Mouse (Mus musculus) ZHBTc4 (cell line): ENCODE data around the gene Higd1a.

ENCODE experiments used
- DNase-seq: peaks from one replicate; pipeline ENCODE4 v3.0.0-alpha.2; 2011; ENCODE audit warnings: low read depth, low spot score

Gene Higd1a

DNA sequence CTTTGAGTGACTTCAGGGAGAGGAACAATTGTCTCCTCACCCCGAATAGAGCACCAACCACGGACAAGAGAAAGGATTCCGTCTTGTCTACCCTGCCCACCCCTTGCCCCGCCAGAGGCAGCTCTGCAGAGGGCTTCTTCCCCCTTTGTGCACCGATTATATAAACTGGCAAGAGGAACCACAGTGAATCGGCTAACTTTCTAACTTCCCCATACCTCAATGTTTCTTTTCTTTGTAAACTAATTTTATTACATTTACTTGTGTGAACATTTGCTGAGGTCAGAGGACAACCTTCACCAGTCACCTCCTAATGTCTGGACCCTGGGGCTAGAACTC is at the start of gene Higd1a:
TSS of gene Higd1a (minus strand) at position 210 of the 336 bp plus-strand sequence.
- DNase-seq, result no peak

DNA sequence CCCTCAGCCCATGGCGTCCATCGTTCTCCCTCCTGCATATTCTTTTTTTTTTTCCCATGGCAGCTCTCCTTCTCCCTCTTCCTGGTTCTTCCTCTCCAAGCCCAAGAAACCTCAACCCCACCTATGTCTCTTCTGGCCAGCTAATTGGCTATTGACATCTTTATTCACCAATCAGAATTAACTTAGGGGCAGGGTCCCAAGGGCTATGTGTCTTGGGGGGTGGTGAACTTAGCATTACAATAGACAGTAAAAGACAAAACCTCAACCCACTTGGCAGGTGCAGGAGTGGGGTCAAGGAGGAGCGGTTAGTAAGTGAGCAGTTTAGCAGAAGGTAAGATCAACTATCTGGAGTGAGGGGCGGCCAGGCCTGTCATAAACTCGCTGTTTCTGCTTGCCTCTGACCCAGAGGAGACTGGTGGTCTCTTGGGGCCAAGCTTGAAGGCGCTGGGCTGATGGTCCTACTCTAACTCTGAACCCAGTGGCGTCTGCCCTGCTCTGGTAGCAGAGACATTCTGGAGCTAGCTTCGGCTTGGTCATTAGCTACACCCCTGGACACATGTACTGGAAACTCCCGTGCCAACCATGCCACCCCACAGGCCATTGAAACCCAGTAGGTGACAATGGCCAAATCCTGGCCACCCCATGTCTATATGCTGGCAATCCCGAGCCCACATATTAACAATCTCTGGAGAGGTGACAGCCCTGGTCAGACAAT is 49.4 kb upstream of the Higd1a start:
- DNase-seq, result peak; percentile 44

DNA sequence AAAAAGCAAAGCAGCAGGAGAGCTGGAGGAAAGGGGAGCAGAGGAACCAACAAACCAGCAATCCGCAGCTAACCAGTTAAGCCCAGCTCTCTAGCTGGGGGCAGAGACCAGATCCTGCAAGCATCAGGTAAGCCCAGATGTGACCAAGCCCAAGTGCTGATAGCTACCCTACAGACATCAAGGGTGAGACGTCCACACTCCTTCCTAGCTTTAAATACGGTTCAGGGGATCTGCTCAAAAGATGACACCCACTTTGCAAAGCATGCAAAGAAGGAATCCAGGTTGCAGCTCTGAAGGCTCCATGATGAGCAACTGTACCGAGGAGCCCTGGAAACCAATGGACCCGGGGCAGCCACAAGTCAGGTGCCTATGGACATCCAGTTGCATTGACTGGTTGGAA is 48.3 kb upstream of the Higd1a start:
- no peak for DNase-seq

DNA sequence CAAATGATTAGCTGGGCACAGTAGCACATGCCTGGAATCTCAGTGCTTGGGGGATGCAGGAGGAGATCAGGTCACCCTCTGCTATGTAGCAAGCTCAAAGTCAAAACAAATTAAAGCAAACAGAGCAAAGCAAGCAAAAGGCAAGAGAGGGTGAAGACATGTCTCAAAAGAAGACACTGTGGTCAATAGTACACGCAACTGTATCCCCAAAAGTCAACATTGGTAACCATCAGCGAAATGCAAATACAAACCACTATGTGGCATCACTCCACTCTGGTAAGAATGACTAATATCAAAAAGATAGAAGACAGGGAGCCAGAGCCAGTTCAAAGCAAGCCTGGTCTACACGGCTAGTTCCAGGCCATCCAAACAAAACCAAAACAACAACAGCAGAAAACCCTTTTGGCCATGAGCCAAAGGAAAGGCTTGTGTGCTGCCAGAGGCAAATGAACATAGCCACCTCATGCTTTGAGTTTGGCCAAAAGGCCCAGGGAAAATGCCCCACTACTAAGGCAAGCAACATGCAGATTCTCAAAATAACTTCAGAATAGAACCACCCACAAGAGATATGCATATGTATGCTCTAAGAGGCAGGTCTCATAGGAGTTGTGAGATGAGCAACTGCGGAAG is 47.5 kb upstream of the Higd1a start:
- no peak for DNase-seq

DNA sequence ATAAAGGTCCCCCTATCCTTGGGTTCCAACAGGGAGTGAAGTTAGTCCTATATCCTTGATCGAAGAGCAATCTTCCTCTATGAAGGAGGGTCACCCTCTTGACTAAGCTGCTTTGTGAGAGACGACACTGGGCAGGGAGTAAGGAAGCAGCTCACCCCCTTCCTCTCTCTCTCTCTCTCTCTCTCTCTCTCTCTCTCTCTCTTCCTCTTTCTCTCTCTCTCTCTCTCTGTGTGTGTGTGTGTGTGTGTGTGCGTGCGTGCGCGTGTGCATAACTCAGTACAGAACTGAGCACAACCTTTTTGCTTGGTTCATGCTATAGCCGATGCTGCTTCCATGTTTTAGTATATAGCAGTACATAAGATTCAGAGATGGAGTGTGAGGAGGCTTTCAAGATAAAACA is 46.8 kb upstream of the Higd1a start:
- DNase-seq, result no peak

DNA sequence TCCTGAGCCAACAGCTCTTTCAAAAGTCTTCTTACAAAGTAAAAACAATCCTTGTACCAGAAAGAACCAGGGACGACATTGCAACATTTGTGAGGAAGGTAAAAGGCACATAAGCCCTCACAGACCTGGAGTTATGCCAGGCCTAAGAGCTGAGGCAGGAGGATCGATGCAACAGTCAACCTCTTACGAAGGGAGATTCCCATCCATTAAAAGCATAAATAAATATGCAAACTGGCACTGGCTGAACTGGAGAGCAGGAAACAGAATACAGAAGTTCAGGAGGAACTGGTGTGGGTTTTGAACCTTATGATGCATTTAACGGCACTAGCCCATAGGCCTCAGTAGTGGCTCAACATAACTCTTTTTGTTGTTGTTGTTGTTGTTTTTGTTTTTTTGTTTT is 46.2 kb upstream of the Higd1a start:
- DNase-seq, result no peak

DNA sequence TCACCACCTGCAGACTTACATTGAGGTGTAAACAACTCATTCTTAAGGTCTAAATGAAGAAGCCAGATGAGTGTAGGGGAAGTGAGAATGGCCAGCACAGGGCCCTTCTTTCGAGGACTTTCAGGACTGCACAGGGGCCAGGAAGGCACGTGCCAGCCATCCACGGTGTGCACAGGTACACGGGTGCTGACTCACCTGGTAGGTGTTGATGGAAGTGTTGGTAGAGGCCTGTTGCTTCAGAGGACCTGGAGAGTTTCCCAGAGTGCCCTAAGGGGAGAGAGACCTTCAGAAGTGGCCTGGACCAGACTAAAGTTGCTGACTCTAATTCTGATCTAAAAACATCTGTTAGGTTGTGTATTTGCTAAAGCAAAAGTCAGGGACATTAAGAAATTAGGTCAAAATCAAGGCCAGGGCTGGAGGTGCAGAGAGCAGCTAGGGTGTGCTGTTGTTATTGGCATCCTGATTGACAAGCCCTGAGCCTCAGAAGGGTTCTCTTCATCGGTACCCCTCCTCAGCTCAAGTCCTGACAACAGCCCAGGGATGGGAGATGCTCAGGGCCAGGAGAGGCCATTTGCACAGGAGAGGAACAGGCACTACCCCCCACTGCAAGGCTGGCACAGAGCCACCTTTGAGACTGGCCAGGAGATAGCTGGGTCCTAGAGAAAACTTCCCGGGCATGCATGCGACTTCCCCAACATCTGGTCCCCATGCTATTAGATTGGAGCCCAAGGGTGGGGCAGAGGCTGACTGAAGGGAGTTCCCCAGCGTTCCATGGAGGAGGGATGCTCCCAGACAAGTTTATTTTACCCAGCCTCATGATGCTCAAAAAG is 45.5 kb upstream of the Higd1a start:
- no peak for DNase-seq

DNA sequence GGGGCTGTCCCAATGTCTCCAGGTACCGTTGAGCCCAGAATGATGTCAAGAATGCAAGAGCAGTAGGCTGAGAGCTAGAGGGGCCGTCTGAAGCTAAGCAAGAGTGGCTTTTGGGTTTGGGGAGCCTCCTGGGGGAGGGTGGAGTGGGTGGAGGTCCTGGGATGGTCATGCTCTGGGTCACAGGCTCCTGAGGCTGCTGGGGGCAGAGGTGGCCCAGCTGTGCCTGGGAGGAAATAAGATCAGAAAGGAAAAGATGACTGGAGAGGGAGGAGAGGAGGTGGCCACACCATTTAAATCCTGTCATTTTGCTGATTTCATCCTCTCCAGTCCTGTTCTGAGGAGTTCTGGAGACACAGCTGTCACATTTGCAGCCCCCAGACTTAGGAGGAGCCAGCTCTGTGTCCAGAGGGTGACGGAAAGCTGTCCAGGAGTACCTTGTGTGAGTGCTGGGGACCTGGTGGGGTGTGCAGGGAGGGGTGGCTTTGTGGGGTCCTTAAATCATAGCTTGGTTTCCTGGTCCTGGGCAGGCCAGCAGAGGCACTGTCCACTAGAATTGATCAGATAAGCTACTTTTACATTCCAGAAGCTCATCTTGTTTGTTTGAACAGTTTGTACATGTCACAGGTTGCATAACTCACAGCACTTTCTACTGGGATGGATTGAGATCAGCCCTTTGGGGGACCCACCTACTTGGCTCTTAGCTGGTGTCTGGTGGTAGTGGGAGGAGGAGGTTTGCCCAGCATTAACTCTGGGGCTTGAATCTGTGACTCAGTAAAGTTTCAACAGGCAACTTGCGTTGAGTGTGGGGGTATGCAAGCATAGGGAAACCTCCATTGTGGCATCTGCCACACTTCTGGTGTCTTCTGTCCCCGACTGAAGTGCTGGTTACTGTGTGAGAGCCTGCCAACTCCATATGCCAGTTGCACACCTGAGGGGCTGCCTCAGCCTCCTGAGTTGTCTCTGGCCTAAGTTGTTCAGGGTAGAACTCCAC is 43.8 kb upstream of the Higd1a start:
- DNase-seq, result no peak

DNA sequence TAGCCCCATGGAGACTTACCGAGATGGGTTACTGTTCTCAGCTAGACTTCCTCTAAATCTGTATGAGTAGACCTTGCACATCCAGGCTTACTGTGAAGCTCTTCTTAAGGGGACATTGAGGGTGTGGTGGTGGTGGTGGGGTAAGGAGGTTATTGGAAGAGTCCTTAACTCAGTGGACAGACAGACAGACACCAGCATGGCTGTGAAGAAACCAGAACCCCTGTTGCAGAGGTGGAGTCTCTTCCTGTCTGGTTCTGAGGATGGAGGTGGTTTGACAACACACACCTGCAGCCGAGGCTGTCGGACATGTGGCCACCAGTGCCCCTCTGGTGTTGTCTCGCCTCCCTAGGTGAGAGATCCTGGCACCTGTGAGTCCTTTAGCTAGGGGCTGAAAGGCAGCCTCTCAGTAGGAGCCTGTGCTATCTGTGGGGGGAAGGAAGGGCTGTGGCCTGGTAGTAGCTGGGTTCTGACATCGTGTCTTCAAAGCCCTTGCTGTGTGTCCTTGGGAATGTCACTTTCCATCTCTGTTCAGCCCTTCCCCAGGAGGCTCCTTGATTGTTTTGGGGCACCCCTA is 42.2 kb upstream of the Higd1a start:
- no peak for DNase-seq

DNA sequence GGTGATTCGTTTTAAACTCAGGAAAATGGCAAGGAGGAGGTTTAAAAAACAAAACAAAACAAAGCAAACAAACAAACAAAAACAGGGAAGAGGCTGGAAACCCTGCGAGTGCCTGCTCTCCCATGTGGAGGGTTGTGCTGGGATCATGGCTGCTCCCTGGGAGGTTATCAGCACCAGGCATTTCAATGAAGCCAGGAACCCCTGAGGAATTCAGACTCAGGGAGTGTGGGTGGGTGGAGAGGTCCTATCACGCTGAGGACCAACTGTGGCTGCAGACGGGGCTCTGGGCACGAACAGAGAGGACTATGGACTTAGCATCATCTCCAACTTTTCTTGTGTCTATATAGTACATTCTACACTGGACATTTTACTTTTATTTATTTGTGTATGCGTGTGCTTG is 41.1 kb upstream of the Higd1a start:
- no peak for DNase-seq

DNA sequence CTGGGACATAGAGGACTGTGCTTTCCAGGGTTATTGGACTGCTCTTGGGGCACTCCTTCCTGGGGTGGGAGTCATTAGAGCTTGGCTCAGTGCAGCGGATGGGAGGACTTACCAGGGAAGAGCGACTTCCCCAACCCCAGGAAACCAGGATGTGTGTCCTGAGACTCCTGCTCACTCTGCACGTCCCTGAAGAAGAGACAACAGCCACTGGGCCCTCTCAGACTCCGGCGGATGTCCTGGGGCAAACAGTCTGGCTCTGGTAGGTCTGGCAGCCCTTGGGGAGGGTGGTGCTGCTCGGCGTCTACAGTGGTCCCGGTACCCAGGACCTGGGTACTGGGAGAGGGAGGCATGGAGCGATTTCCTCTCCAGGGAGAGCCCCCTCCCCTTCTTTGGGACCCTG is 40.1 kb upstream of the Higd1a start, which contains the start of gene Ackr2:
TSS of gene Ackr2 (plus strand) at position 111 of the 400 bp plus-strand sequence.
- no peak for DNase-seq

DNA sequence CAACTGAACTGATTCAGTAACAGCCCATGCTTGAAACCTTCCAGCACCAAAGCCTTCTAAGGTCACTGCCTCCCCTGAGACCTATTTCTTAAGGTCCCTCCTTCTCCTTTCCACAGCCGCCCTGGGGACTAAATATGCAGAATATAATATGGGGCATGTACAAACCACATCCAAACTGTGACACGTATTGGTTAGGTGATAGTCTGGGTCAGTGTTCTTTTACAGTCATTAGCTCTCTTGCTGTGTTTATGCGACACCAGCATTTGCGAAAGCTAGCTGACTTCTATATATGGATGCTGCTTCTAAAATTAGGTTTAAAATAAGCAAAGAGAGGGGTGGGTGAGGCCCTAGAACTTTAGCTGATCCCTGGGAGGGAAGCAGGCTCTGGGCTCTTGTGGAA is 38.7 kb upstream of the Higd1a start:
- DNase-seq, result no peak

DNA sequence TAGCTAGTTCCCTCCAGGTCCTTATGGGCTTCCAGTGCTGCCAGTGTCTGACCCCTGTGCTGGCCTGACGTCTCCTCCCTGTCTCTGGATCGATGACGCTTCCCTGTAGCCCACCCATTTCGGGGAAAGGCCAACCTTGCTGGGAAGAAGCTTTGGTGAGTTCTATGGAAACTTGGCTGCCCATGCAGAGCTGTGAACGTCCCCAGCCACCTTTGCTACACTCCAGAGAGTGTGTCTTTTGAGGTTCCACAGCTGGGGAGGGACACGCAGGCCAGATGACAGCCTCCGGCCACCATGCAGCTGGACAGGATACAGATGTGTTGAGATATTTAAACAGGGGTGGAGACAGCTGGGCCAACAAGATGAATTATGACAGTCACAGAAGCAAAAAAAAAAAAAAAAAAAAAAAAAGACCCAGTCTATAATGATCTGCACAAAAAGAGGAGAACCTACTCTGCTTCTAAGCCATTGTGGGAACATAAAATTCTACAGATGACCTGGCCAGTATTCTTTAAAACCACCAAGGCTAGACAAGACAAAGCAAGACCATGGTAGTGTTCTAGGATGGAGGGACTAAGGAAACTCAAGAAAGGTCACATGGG is 37.3 kb upstream of the Higd1a start:
- DNase-seq, result no peak

DNA sequence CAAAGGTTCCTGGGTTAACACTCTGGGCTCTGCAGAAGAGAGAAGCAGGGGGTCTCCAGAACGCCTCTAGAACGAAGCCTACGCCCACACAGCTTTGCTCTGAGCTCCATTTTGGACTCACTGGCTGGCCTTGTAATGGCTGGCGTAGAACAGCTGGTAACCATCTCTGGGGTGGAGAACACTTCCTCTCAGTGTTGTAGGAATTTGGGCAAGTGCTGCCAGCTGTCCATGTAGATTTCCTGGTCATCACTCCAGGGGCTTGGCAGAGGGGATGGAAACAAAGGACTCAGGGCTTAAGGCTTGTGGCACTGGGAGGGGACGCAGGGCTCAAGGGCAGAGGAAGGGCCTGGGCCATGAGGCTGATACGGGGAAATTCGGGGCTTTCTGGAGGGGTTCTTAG is 36.3 kb upstream of the Higd1a start:
- DNase-seq, result no peak

DNA sequence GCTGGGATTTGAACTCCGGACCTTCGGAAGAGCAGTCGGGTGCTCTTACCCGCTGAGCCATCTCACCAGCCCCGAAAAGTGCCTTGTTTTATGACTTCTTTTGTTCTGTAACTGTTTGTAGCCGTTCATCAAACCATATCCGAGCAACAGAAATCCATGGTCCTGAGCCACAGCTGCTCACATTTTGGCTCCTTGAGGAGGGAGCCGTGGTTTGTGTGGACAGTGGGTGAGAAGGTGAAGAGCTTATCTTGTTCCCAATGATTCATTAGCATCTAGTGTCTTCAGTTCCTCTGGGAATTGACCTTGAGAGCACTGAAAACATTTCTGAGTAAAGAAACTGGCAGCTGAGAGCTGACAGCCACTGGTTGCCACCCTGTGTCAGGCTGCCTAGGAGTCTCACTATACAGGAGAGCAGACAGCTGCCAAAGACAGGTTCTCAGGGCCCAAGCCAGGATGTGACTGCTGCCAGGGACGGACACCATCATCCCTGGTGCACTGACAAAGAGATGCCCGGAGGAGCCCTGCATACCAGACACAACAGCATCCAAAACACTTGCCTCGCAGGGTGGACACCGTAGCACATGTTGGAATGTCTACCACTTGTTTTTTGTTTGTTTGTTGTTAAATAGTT is 34.0 kb upstream of the Higd1a start:
- no peak for DNase-seq

DNA sequence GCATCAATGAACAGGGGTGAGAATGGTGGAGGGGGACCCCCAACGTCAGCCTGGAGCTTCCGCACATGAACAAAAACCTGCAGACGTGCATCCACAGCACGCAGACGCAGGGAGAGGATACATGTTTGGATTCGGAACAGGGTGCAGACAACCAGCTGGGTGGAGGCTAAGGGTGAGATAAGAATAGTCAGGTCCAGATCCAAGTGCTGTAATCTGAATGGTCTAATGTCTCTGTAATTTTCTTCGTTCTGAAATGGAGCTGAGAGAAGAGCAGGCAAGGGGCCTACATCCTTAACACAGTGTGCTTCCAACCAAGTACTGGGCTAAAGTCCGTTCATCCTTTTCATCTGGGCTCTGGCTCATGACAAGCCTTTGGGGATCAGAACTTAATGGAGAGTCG is 33.1 kb upstream of the Higd1a start:
- DNase-seq, result no peak

DNA sequence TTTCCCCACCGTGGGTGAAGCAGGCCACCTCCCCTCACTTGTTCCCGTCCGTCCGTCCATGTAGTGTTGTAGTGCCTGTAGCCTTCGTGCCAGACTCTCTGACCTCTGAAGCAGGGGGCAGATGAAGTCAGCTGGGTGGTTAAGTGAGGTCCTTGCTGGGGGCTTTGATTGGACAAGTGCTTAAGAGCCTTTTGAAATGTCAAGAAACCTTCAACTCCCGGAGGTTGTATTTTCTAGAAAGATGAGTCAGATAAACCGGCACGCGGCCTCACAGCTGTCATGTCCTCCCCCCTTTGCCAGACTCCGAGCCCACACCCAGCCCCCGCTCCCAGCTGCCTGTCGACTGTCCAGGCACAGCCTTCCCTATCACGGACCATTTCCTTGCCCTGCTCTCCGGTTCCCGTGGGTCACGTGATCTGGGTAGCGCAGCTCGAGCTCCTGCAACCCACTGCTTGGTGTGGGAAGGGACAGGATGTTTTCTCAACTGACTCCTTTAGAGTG is 32.3 kb upstream of the Higd1a start:
- DNase-seq, result no peak

DNA sequence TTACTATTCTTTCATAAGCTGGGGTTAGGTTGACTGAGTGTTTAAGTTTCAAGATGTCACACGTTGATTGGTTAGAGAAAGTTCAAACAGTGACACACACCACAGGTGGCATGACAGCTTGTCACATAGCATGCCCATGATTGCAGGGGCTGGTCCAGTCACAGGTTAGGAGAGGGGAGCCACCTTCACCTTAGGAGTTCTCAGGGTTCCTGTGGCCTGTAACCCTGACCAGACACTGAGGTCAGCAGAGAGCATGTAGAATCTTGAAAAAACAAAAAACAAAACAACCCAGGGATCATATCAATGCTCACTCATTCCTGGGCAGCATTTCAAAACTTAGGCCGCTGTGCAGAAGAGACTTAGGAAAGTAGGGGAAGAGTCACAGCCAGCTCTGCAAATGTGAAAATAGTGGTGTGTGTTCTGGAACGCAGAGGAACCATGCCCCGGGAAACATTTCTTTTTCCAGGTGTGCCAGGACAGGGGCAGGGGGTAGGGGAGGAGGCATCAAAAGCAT is 31.8 kb upstream of the Higd1a start:
- no peak for DNase-seq

DNA sequence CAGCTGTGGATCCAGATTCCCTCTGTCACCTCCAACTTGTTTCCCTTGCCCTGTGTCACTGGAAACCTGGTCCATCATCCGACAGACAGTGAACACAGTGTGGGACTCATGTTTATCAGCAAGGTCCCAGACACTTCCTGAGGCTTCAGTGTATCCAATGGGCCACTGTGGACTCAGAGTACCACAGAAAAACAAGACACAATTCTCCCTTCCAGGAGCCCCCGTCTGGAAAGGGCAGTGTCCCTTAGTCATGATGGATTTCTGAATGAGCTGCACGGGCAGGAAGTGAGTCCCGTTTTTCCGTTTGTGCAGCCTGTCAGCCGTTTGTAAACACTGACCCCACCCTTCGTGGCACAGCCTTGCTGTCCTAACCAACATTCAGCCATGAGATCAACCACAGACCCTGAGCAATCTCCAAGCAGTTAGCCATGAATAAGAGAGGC is 23.9 kb upstream of the Higd1a start:
- DNase-seq, result no peak

DNA sequence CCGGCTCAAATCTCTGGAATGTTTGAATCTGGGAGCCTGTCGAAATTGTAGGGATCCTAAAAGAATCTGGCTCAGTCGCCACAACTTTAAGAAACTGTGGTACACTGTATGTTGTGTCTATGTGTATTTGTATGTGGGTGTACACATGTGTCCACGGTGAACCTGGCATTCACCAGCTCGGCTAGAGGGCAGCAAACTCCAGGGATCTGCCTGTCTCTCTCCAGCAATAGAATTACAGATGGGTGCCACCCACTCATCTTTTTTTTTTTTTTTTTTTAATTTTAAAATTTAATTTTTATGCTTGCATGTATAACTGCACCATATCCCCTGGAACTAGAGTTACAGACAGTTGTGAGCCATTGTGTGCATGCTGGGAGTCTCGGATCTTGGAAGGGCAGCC is 23.1 kb upstream of the Higd1a start:
- DNase-seq, result no peak
